Mouse (Mus musculus) thymus, adult 2 months (tissue): ENCODE data around the gene Col9a2.

ENCODE experiments used
- CTCF ChIP-seq: fragments of 200-500 bp; IDR thresholded peaks from 2 replicates; pipeline ENCODE4 v1.5.1; 2012; ENCODE audit warnings: mild to moderate bottlenecking, control low read depth, low read length, moderate library complexity, borderline replicate concordance; ENCODE audit not compliant: control insufficient read depth, poor library complexity, insufficient read depth; ENCODE audit errors: extremely low read depth
- POLR2A ChIP-seq: fragments of 200-500 bp; IDR thresholded peaks from 2 replicates; pipeline ENCODE4 v1.6.1; 2012; ENCODE audit warnings: mild to moderate bottlenecking, low read length, control low read depth, moderate library complexity; ENCODE audit not compliant: control insufficient read depth, poor library complexity, insufficient read depth; ENCODE audit errors: extremely low read depth

GRCm38 (mm10) chr4:121031440-121031839 lies 7.7 kb upstream of the Col9a2 start:
- TF ChIP-seq CTCF (no peak), POLR2A (no peak)
